Mouse (Mus musculus): ENCODE data around the gene Fam222a.

The Fam222a gene

GRCm38 (mm10) chr5:114567565-114568197 is at the start of gene Fam222a:
TSS of gene Fam222a (plus strand) at chr5:114568016.
- in situ Hi-C loops (cut with MseI, MboI), result no loop called here

DNA sequence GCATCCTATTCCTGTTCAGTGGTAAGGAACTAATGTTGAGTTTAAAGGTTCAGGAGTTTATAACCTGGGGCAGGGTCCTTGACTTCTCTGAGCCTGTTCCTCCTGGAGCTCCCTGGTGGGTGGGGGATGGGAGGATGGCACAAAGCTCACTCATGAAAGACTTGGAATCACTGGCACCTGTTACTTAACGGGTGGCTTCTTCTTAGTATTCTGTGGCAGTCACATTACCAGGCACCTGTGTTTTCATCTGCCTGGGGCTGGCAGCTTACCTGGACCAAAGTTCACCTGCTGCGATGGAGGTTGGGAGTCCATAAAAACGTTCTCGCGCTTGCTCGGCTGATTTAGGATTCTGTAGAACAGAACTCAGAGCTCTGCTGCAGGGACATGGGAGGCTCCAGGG is 39.5 kb upstream of the Fam222a start:
- in situ Hi-C loops (cut with MseI, MboI), result no loop called here

- in situ Hi-C loops (cut with MseI, MboI), result no loop called here
Observed at GRCm38 (mm10) chr5:114530337-114530736, 37.5 kb upstream of the Fam222a start.

DNA sequence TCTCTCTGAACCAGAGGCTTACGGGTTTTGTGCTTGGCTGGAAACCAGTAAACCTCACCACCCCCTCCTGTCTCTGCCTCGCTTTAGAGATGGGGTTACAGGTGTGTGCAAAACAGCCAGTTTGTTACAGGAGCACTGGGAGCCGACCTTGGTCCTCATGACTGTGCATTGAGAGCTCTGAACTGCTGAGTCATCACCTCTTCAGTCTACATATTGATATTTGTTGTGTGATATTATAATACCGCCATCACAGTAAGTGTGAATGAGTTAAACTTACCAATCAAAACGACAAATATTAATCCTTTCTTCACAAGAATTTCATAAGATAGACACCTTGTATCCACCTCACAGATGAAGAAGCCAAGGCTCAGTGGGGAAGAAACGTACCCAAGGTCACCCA is 35.8 kb upstream of the Fam222a start:
- in situ Hi-C loops (cut with MseI, MboI), result no loop called here

GRCm38 (mm10) chr5:114537308-114538020 is 30.4 kb upstream of the Fam222a start:
- in situ Hi-C loops (cut with MseI, MboI), result no loop called here

GRCm38 (mm10) chr5:114538021-114538405 is 29.8 kb upstream of the Fam222a start:
- in situ Hi-C loops (cut with MseI, MboI), result no loop called here

DNA sequence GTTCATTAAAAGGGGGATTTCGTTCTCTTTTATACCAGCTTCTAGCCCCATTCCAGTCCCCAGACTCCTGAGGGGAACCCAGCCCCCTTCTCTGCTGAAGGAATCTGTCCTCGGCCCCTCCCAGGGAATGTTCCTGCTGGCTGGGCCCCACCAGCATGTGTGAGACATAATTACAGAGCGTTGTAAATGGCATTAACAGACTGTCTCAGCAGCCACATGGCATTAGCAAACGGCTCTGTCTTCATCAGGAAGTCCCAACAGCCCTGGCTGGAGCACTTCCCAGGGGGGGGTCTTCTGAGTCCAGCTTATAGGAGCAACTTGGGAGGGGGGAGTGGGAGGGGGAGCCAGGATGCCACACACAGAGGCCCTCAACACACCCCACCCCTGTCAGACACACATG is 29.1 kb upstream of the Fam222a start:
- in situ Hi-C loops (cut with MseI, MboI), result no loop called here

DNA sequence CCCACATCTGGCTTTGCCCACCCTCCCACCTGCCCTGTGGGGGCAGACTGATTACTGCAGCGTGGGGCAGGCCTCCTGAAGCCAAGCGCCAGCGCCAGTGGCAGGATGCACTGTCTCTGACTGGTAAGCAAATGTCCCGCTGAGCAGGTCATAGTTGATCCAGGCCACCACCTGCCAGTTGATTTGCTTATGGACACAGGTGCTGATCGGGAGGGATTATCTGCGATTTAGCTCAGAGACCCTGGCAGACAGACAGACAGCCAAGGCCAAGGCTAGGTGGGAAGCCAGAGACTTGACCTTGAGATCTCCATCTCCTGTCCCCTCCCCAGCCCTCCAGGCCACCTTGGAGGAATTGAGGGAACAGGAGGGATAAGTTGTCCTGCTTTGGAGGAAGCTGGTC is 28.1 kb upstream of the Fam222a start:
- in situ Hi-C loops (cut with MseI, MboI), result no loop called here

DNA sequence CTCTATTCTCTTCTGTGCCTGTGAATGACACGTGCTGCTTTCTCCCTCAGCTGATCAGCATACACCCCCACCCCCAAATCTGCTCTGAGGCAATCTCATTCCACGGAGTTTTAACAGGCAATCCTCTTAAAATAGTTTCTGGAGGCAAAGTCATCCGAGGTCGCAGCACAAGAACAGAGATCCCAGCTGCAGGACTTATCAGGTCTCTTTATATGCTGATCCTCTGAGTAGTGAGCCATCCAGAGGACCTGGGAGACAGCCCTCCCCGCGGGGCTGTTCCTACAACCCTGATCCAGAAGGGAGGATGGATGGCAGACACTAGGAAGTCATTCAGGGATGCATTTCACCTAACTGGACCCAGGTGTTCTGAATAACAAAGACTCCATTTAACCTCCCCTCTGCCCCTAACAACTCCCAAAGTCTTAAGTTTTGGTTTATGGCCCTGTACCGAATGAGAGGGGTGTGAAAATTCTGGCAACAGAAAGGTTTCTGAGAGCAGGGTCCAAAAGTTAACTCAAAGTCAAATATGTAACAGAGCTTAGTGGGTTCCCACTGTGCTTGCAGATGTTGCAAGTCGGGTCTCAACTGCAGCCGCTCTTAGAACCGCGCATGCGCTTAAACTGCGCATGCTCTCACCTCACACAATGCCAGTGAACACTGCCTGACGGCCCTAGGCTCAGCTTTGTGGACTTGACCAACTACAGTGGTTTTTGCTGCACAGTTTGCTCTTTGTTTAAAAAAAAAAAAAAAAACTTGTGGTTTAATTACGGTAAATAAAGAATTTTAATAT is 26.0 kb upstream of the Fam222a start:
- in situ Hi-C loops (cut with MseI, MboI), result no loop called here

- in situ Hi-C loops (cut with MseI, MboI), result no loop called here
Observed at GRCm38 (mm10) chr5:114543656-114544055, 24.2 kb upstream of the Fam222a start.

GRCm38 (mm10) chr5:114544205-114544604 is 23.6 kb upstream of the Fam222a start:
- in situ Hi-C loops (cut with MseI, MboI), result no loop called here

DNA sequence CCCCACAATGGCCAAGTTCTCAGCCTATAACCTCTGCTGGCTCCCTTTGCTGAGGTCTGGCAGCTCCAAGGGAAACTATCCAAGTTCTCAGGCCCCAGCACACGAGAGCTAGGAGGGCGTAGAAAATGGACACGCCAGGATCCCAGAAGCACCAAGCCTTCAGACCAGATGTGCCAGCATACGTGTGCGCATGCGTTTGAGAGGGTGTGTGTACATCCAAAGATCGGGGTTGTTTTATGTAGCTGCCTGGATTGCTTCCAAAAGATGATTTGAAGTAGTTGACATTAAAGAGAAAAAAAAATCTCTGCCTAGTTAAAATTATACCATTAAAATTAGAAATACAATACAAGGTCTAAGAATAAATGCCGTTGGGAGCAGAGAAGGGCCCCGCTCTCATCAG is 22.7 kb upstream of the Fam222a start:
- in situ Hi-C loops (cut with MseI, MboI), result no loop called here

GRCm38 (mm10) chr5:114548976-114549375 is 18.8 kb upstream of the Fam222a start:
- in situ Hi-C loops (cut with MseI, MboI), result no loop called here

DNA sequence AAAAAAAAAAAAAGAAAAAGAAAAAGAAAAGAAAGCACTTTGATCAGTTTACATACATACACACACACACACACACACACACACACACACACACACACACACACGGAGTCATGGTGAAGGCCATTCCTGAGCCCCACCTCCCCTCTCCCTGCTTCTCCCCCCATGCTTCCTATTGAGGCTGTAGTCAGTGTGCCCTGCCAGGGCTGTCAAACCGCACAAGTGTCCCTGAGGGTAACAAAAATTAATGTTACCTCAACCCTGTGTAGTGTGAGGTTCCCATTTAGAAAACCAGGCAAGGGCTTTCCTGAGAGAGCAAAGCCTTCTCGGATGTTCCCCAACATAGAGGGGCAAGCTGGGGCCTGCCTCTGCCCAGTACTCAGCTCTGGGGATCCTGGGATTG is 18.0 kb upstream of the Fam222a start:
- in situ Hi-C loops (cut with MseI, MboI), result no loop called here

- in situ Hi-C loops (cut with MseI, MboI), result no loop called here
Observed at GRCm38 (mm10) chr5:114550431-114550830, 17.4 kb upstream of the Fam222a start.

- in situ Hi-C loops (cut with MseI, MboI), result no loop called here
Observed at GRCm38 (mm10) chr5:114550886-114551492, 16.8 kb upstream of the Fam222a start.

- in situ Hi-C loops (cut with MseI, MboI), result no loop called here
Observed at GRCm38 (mm10) chr5:114552507-114553208, 15.2 kb upstream of the Fam222a start.

- in situ Hi-C loops (cut with MseI, MboI), result no loop called here
Observed at GRCm38 (mm10) chr5:114553706-114554105, 14.1 kb upstream of the Fam222a start.

- in situ Hi-C loops (cut with MseI, MboI), result no loop called here
Observed at GRCm38 (mm10) chr5:114555424-114555823, 12.4 kb upstream of the Fam222a start.

DNA sequence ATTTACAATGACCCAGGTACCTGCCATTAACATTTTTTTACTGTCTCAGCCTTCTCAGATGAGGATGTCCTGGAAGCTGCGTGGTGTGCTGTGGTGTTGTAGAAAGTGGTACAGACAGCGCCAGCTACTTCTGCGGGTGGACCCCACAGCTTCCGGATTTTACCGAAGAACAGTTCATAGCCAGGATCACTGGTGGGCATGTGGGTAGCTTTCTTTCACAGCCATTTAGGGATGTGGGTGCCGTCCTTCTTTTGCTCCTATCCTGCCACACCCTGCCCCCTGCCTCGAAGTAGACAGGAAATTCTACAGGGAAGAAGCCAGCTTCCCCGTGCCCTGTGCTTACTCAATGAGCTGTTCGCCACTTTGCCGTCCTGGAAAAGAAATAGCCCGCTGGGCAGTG is 11.7 kb upstream of the Fam222a start:
- in situ Hi-C loops (cut with MseI, MboI), result no loop called here

Measured in mouse trophoblast stem cell (cell line).